Mouse (Mus musculus) heart, postnatal 14 days (tissue): Measurements from ENCODE around the gene Cd209c. TPM values are rescaled to one million over a fixed set of nuclear protein-coding genes. Genes with fewer than 3 reads are reported as not detected.
A peak's percentile ranks its signal among the peaks of the same experiment; 100 is the strongest.

Experiments
- DNase-seq, 2 experiments: peaks; one replicate each; pipeline ENCODE4 v3.0.0; 2021 to 2022
- intact Hi-C: fragments of 180-260 bp; cut with DNase I; formaldehyde crosslinking; loops from one replicate; pipeline ENCODE4 v1.15.1; 2025
- long read RNA-seq, 2 experiments: library from polyadenylated mRNA; stranded (forward); transcript quantifications; one replicate each; pipeline ENCODE4 v2.0.0; 2021
- total RNA-seq, 2 experiments: library from RNA; stranded (reverse); gene quantifications; 2 replicates each; pipeline ENCODE4 v1.2.3; 2021

The Cd209c gene
- under 1 TPM in 1 of 2 experiments, not detected in 1; 0.20 TPM for total RNA-seq
- long read RNA-seq, experiment 1: 0 reads
- long read RNA-seq, experiment 2: 0 reads

GRCm38 (mm10) chr8:3954646-3955045 lies at the start of gene Cd209c:
TSS of gene Cd209c (minus strand) at chr8:3954746.
- no peak for DNase-seq
- intact Hi-C loops: loop anchor here (5.0 kb wide), 1 partner anchor 237 kb away; no protein-coding TSS in a partner anchor

- intact Hi-C loops: no loop called here
- no peak for DNase-seq
Measured at GRCm38 (mm10) chr8:3994219-3994618, 39.7 kb upstream of the Cd209c start.

- intact Hi-C loops: loop anchor here (5.0 kb wide), 1 partner anchor 239 kb away; no protein-coding TSS in a partner anchor
- peak; percentile 10 to 39 for DNase-seq
Measured at GRCm38 (mm10) chr8:3956037-3956436, 1.5 kb upstream of the Cd209c start.

- DNase-seq: no peak
- intact Hi-C loops: no loop called here
Measured at GRCm38 (mm10) chr8:3940023-3940422, 14.5 kb downstream of the Cd209c start.

GRCm38 (mm10) chr8:3926744-3927143 lies 27.8 kb downstream of the Cd209c start, which contains the start of gene Cd209b:
TSS of gene Cd209b (minus strand) at chr8:3926844.
- intact Hi-C loops: no loop called here
- no peak for DNase-seq

Other genes with a start within 250 kb of the Cd209c start
- gene Clec4g, start 234.1 kb downstream of the Cd209c start, total RNA-seq: 1 to 10 TPM in 1 of 2 experiments, under 1 TPM in 1; 0.68 to 1.2 TPM
- gene Cd209a, start 205.8 kb downstream of the Cd209c start, total RNA-seq: under 1 TPM; 0.19 to 0.27 TPM
- gene Cd209e, start 100.4 kb downstream of the Cd209c start, total RNA-seq: not detected
- not detected for gene Cd209d, start 76.2 kb downstream of the Cd209c start, total RNA-seq
- under 1 TPM; 0.15 to 0.53 TPM for gene Cd209b, start 27.9 kb downstream of the Cd209c start, total RNA-seq
- under 1 TPM; 0.29 to 0.41 TPM for gene Cd209f, start 151.1 kb upstream of the Cd209c start, total RNA-seq
- gene Cd209g, start 179.4 kb upstream of the Cd209c start, total RNA-seq: not detected
- 10 to 100 TPM; 22.2 to 24.5 TPM for gene Evi5l, start 211.8 kb upstream of the Cd209c start, total RNA-seq